Mouse (Mus musculus) embryo, embryonic 11 days (tissue): ENCODE data around the gene Gfod2.
A peak's percentile ranks its signal among the peaks of the same experiment; 100 is the strongest.

Experiments
- DNase-seq: peaks from one replicate; pipeline ENCODE4 v3.0.0-alpha.2; 2015

Gene Gfod2

DNA sequence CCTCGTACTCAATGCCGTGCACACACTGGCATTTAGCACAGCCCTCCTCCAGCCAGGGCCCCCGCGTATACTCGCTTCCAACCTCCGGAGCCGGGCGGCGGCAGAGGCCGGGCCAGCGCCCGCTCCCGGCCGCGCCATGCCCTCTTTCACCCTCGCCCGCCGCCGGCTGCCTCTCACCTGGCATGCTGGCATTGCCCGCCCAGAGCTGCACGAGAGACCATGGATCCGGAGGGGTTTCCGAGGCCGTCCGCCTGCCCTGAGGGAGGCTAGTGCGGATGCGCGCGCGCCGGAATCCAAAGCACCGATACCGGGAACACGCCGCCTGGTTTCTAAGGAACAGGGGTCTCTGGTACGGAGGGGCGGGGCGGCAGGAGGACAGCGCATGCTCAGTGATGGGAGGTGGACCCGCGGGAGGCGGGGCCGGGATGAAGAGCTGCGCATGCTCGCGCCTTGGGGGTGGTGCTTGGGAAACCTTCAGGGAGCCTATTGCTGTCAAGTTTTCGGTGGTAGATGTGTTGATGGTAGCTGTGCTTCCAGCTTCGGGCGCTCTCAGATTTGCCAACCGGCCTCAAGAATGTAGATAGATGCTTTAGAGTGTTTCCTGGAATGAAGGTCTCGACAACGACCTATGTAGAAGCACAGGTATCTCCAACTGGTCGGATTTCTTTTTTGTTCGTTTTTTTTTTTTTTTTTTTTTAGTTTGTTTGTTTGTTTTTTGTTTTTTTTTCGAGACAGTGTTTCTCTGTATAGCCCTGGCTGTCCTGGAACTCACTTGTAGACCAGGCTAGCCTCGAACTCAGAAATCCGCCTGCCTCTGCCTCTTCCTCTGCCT, at the start of gene Gfod2:
Gene Gfod2, minus strand, starts transcription at position 388 of the 832 bp plus-strand sequence.
- peak; percentile 97 for DNase-seq

GRCm38 (mm10) chr8:105807766-105808165, 49.3 kb upstream of the Gfod2 start:
- no peak for DNase-seq

- no peak for DNase-seq
Measured at GRCm38 (mm10) chr8:105805964-105806363, 47.5 kb upstream of the Gfod2 start.

GRCm38 (mm10) chr8:105805346-105805745, 46.9 kb upstream of the Gfod2 start:
- DNase-seq = no peak

DNA sequence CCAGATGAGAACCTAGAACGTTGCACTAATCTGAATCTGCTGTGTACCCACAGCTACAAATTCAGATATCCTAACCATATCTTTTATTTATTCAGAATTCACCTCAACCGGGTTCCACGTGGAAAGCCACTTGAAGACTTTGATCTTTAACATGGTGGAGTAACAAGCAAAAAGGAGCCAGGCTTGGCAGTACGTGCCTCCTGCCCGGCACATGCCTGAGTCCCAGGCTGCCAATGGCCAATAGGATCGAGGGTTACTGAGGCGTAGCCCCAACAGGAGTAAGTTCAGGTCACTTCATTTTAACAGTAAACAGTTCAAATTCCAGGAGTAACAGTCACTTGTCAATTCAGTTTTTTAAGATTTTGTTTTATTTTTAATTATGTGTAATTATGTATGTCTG, 46.3 kb upstream of the Gfod2 start:
- no peak for DNase-seq

- no peak for DNase-seq
Measured at GRCm38 (mm10) chr8:105801153-105801904, 42.9 kb upstream of the Gfod2 start.

- DNase-seq = peak; percentile 10
Measured at GRCm38 (mm10) chr8:105799091-105799812, 40.8 kb upstream of the Gfod2 start.

GRCm38 (mm10) chr8:105798408-105798807, 39.9 kb upstream of the Gfod2 start:
- no peak for DNase-seq

- no peak for DNase-seq
Measured at GRCm38 (mm10) chr8:105795785-105796184, 37.3 kb upstream of the Gfod2 start.

DNA sequence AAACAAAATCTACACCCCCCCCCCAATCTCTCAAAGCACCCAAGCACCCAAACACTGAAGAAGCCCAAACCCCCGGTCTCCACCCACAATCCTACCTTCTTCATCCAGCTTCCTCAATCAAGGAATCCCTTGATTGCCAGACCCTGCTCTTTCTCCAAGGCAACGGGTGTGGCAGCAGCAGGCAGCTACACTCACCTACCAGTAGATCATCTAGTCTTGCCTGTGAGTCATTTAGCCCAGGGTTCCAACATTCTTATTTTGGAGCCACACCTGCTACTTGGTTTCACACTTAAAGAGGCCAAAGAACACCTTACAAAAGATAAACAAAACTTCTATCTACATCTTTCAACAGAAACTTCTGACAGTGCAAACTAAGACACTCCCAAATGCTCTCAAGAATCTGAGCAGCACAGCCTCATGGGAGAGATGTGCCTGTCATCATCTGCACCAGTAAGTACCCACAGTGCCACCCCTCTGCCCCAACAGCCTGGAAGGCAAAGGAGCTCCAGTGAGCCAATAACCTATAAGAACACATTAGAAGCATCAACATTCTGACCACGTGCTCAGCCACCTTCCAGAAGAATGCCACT, 35.6 kb upstream of the Gfod2 start:
- no peak for DNase-seq

DNA sequence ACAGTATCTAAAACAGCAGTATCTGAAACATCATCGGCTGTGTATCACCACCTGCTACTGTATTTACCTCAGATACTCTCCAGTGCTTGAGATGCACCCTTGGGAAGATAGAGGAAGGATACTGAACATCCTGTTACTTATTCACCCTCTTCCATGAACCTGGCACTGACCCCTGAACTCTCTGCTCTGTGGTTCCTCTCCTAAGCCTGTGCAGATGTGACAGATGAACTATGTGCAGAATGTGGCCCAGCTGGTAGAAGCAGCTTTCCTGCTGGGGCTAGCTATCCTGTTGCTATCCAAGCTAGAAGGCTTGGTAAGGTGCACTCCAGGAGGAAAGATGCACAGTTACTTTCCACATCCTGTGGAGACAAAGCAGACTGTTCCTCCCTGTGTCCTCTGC, 34.9 kb upstream of the Gfod2 start:
- no peak for DNase-seq

DNA sequence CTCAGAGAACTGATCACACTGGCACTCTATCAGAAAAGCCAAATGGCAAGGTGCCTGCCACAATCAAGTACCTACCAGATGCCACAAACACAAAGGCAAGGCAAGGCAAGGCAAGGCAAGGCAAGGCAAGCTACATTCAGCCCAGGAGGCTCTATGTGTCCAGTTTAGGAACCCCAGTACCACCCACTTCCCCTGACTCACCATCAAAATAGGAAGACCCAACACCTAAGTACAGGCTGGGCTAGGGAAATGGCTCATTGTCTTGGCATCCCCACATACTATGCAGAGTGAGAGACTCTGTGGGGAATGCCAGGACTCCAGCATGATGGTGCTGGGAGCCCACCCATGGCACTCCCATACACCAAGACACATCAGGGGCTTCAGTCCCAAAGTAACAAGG, 31.2 kb upstream of the Gfod2 start:
- DNase-seq = no peak

DNA sequence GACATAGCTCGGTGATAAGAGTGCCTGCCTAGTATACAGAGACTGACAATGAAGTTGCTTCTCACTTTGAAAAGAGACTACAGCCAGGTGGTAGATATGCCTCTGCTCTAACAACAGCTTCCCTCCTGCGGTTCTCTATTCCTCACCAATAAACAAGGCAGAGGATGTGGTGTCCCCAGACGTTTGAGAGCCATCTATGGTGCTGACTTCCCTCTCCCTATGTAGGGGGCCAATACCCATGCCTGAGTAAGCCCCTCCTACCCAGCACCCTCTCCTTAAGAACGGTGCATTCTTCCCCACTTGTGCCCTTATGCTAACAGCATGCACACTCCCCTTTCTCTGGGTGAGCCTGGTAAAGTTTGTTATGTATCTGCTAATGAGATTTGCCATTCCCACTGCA, 30.5 kb upstream of the Gfod2 start:
- no peak for DNase-seq

GRCm38 (mm10) chr8:105788241-105788640, 29.8 kb upstream of the Gfod2 start:
- peak; percentile 58 for DNase-seq

- DNase-seq = no peak
Measured at GRCm38 (mm10) chr8:105780298-105780697, 21.8 kb upstream of the Gfod2 start.

GRCm38 (mm10) chr8:105777833-105778232, 19.4 kb upstream of the Gfod2 start:
- DNase-seq = no peak

DNA sequence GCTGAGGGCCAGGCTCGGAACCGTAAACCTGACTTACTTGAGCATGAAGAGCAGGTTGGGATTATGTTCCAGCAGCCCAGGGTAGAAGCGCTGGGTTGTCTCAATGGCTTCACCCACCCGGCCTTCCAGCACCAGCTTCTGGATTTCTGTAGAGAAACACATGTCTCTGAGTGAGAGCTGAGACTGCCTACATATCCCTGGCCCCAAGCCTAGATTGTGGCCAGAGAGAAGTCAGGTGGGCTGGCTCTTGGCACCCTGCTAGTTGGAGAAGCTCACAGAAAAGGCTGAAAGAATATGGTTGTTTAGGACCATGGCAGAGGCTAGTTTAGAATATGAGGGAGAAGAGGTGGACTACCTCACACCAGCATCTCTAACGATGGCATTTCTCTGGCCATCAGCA, 16.0 kb upstream of the Gfod2 start:
- DNase-seq = no peak

GRCm38 (mm10) chr8:105773441-105773861, 15.0 kb upstream of the Gfod2 start:
- no peak for DNase-seq

DNA sequence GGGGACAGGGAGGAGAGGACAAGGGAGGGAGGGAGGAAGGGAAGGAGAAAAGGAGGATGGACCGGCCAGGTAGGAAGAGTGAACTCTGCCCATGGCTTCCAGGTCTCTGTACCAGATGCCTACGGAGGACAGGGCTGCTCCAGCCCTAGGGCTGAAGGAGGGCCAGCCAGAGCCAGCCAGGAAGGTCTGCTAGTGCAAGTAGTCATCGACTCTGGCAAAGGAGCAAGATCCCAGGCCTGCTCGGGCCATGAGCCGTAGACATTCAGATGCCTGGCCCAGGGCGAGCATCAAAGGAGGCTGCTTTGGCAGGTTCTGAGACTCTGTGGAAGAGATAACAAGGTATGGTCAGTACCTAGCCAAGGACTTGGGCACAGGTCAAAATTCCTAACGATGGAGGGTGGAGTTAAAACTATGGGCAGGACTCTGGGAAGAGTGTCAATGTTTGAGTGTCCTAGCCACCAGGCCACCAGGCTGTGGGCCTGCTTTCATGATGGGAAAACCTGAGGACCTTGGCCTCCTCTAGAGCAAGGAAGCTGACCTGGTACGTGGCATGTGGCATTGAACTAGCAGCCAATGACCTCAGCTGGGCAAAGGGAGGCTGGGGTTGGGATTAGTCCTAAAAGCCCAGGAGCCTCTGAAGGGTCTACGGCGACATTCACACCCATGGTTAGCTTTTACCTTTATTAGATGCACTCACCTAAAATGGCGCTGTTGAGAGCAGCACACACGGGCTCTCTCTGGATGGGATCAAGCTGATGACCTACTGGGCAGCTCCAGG, 13.1 kb upstream of the Gfod2 start:
- no peak for DNase-seq

DNA sequence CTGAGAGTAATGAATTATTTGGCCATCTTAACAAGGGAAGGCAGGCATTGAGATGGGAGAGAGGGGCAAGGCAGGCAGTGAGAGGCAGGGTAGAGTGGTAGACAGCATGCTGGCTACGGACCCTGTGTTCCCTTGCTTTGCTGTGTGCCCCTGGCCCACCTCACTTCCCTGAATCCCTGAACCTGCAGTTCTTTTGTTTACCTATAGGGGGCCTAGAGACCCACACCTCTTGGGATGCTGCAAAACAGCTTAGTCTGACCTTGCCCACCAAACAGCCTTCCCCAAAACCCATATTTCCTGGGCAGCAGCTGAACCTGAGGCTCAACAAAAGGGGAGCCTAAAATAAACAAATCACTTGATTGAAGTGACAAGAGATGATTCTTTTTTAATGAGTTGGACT, 12.1 kb upstream of the Gfod2 start:
- DNase-seq = peak; percentile 59

- DNase-seq = no peak
Measured at GRCm38 (mm10) chr8:105768485-105769257, 10.2 kb upstream of the Gfod2 start.
